Mouse (Mus musculus) liver, adult (tissue): ENCODE data around the gene Chkb.

Experiments
- GATA4 ChIP-seq: IDR thresholded peaks from 2 replicates; pipeline ENCODE4 v1.6.1; 2014; ENCODE audit warnings: mild to moderate bottlenecking, low read length; ENCODE audit not compliant: insufficient replicate concordance

Chkb gene

DNA sequence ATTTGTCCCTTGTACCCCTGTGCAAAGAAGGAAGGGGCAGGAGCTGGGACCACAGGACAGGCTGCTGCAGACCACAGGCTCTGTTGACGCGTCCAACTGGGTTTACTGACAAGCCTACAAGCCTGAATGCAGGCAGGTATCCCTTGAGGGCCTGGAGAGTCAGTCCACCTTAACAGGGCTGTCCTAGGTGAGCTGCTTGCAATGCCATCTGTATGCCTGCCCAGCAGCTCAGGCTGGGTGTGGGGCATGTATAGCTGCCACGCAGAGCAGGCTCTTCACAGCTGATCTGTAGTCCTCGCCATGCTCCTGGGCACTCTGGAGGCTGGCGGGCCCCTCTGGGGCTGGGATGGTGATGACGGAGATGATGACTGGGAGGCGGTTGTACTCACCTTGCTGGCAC lies 45.1 kb downstream of the Chkb start, which contains the start of gene Klhdc7b:
TSS of gene Klhdc7b (plus strand) at position 301 of the 400 bp plus-strand sequence.
- TF ChIP-seq GATA4 = no peak

DNA sequence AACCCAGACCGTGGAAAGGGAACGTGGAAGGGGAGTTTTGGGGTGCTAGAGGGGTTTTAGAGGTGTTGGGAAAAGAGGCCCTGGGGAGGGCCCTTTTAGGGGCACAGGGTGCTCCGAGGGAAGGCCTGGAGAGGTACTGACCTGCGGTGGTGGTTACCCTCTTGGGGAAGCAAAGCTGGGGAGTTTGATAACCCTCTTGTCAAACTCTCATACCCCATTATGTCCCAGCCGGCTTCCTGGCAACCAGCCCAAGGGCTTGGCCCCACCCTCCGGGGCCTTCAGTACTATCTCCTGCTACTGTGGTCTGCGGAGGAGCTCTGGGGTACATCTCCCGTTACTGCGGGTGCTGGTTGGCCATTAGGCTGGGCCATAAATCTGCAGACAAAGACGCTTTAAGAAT lies 50.3 kb downstream of the Chkb start:
- TF ChIP-seq GATA4 = no peak

DNA sequence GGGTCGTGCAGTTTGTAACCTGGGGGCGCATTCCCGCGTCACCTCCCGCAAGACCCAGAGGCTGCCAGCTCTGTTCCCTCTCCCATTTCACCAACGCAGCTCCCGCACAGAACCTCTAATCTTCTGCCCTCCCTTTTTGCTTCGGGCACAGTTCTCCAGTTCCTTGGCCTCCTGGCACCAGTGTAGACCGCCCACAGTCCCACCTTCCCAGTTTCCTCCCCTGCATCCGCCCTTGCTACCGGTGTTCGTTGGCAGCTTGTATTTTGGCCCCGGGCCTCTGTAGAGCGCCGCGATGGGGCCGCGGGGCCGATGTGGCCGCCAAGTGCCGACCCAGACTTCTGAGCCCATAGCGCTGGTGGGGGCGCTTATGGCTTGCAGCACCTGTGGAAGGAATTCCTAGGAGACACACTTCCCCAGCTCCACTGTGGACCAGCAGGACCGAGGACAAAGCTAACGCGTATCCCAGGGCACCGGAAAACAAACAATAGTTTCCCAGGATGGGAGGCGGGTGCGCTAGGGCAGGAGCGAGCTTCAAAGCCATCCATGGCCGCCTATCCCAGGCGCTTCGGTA lies 50.8 kb downstream of the Chkb start, which contains the start of gene Odf3b:
TSS of gene Odf3b (minus strand) at position 452 of the 571 bp plus-strand sequence.
- no peak for TF ChIP-seq GATA4

GRCm38 (mm10) chr15:89377938-89378828 lies 51.5 kb downstream of the Chkb start:
- no peak for TF ChIP-seq GATA4

DNA sequence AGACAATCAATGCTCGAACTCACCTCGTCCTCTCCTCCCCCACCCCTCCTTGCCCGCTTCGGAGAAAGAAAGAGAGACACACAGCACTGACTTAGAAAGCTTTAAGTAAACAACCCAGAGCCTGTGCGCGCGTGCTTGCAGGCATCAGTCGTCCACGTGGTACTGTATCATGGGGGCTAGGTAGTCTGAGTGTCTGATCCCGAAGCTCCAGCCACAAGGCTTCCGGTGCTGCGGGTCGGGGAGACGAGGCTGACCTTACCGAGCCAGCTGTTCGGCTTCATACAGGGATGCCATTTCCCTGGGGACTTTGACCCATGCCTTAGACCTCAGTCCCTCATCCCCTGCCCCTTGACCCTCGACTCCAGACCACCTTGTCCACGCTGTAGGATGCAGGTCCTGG lies 52.3 kb downstream of the Chkb start:
- no peak for TF ChIP-seq GATA4

- TF ChIP-seq GATA4 = no peak
Observed at GRCm38 (mm10) chr15:89376957-89377356, 52.8 kb downstream of the Chkb start, which contains the start of gene Tymp. Gene Tymp (minus strand): TSS chr15:89377039.
